Mouse (Mus musculus) neural tube, embryonic 14.5 days (tissue): ENCODE measurements around the gene Srpx. TPM values are rescaled to one million over a fixed set of nuclear protein-coding genes. Genes with fewer than 3 reads are reported as not detected.

ENCODE experiments used
- ATAC-seq: fragments of 200-750 bp; cut with Nextera tagmentation; 2 replicates; pipeline ENCODE4 v1.8.0; 2017; ENCODE audit warnings: low read depth, mild to moderate bottlenecking, moderate TSS enrichment, moderate library complexity
- H3K27ac ChIP-seq: fragments of 300-500 bp; sonication (generic); 2 replicates; pipeline ENCODE4 v1.5.1; 2014; ENCODE audit warnings: low read depth, mild to moderate bottlenecking, control low read depth, low read length, moderate library complexity, mixed read lengths
- H3K27me3 ChIP-seq: fragments of 300-500 bp; sonication (generic); 2 replicates; pipeline ENCODE4 v1.6.1; 2014; ENCODE audit warnings: low read length; ENCODE audit not compliant: control insufficient read depth, insufficient read depth
- H3K36me3 ChIP-seq: fragments of 300-500 bp; sonication (generic); 2 replicates; pipeline ENCODE4 v1.6.1; 2014; ENCODE audit warnings: low read length, mixed read lengths; ENCODE audit not compliant: control insufficient read depth, insufficient read depth
- H3K4me1 ChIP-seq: fragments of 300-500 bp; sonication (generic); 2 replicates; pipeline ENCODE4 v1.6.1; 2014; ENCODE audit warnings: low read length; ENCODE audit not compliant: control insufficient read depth, insufficient read depth
- H3K4me2 ChIP-seq: fragments of 300-500 bp; sonication (generic); 2 replicates; pipeline ENCODE4 v1.6.1; 2014; ENCODE audit warnings: mild to moderate bottlenecking, low read depth, low read length, control low read depth
- H3K4me3 ChIP-seq: fragments of 300-500 bp; sonication (generic); 2 replicates; pipeline ENCODE4 v1.5.1; 2014; ENCODE audit warnings: low read depth, low read length, control low read depth, mixed read lengths
- H3K9ac ChIP-seq: fragments of 300-500 bp; sonication (generic); replicated peaks from 2 replicates; pipeline ENCODE4 v1.6.1; 2014; ENCODE audit warnings: low read depth, mild to moderate bottlenecking, control low read depth, low read length, mixed read lengths
- H3K9me3 ChIP-seq: fragments of 300-500 bp; sonication (generic); 2 replicates; pipeline ENCODE4 v1.6.1; 2016; ENCODE audit warnings: low read length; ENCODE audit not compliant: control insufficient read depth
- WGBS: fragments of 180-500 bp; shearing (Covaris S2); extraction: QIAGEN DNeasy Blood & Tissue Kit; methylation state at CpG from one replicate; pipeline ENCODE4 v1.1.7; 2014; 5-methylcytosine and 5-hydroxymethylcytosine counted together
- polyA plus RNA-seq: library from polyadenylated mRNA; unstranded; fragments of >200 nt; fragmentation: Nextera tagmentation; extraction: Ambion mirVana; gene quantifications from 2 replicates; pipeline ENCODE4 v1.2.1, GENCODE M21; 2014

Gene Srpx
- polyA plus RNA-seq, 1 experiment from 2014 or later = 1.8 TPM

DNA sequence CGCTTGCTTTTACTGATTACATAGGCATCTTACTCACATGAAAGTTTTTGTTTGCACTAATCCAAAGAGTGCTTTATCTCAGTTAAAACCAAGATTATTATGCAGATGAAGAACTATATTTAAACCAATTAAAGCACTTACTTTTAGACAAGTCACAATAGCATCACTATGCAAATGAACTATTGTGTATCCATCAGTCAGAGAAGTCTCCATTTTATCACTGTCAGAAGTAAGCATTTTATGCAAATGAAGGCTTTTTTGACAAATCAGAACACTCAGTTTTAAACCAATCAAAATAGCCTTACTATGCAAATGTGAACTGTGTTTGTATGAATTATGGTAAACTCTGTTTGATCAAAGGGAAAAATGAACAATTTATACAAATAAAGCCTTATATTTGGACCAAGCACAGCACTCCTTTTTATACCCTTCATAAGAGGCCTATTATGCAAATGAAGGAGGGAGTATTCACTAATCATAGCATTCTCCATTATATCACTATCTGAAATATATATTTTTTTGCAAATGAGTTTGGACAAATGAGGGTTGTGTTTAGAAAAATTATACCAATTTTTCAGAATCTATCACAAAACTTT, 109.7 kb downstream of the Srpx start:
- 97% methylated on average over 1 of the region's 1 CpGs for WGBS
- no peak for ATAC-seq
- Histone ChIP-seq H3K4me1 (no peaks in the 10 kb centered on the region), H3K9ac (no peak overlapping the region), H3K36me3 (no peaks in the 10 kb centered on the region), H3K27me3 (no peaks in the 10 kb centered on the region), H3K4me3 (no peak overlapping the region), H3K9me3 (no peaks in the 10 kb centered on the region), H3K27ac (no peak overlapping the region), H3K4me2 (no peak overlapping the region)

DNA sequence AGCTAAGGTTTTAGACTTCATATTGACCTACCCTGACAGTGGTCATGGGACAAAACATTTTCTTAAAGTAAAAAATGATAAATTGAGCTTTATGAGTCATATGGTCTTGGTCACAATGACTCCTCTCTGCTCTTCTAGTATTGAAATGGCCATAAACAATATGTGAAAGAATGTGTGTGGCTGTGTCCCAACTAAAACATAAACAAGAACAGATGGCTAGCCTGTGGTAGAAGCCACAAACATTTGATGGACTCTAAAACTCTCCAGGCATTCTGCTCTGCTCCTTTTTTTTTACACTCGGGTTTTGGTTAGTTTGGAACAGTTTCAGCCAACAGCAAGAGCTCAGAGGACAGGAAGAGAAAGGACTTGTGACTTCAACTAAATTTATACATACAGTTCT, 111.6 kb downstream of the Srpx start:
- ATAC-seq = no peak
- 79% methylated on average over 1 of the region's 1 CpGs for WGBS
- H3K27ac ChIP-seq = no peak overlapping the region
- H3K4me3 ChIP-seq = no peak overlapping the region
- no peaks in the 10 kb centered on the region for H3K27me3 ChIP-seq
- no peak overlapping the region for H3K9ac ChIP-seq
- H3K4me1 ChIP-seq = no peaks in the 10 kb centered on the region
- no peak overlapping the region for H3K4me2 ChIP-seq
- H3K9me3 ChIP-seq = no peaks in the 10 kb centered on the region
- H3K36me3 ChIP-seq = no peaks in the 10 kb centered on the region

DNA sequence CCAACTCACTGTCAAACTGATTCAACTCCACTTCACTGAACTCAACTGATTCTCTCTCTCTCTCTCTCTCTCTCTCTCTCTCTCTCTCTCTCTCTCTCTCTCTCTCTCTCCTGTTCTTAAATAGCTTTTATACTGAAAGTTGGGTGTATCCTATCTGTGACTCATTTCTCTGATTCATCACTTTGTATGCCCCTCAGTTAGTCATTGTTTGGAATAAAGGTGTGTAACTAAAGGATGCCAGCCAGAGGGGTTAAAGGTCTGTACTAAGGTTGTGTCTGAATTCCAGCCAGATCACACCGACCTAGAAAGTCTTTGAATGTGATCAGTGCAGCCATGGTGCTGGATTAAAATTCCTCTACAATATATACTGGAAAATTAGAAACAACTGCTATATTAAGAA, 116.8 kb downstream of the Srpx start:
- Histone ChIP-seq H3K4me2 (no peak overlapping the region), H3K4me3 (no peak overlapping the region), H3K9me3 (no peaks in the 10 kb centered on the region), H3K9ac (no peak overlapping the region), H3K27me3 (no peaks in the 10 kb centered on the region), H3K27ac (no peak overlapping the region), H3K36me3 (no peaks in the 10 kb centered on the region), H3K4me1 (no peaks in the 10 kb centered on the region)
- ATAC-seq = no peak
- 81% methylated on average over 1 of the region's 1 CpGs for WGBS

Other genes with a start within 250 kb of the Srpx start
- gene Sytl5, start 232.1 kb downstream of the Srpx start, polyA plus RNA-seq = 0.41 and 0.54 TPM in 2 replicates
- gene Rpgr, start 99.2 kb upstream of the Srpx start, polyA plus RNA-seq = 38.1 and 39.4 TPM in 2 replicates
- gene Otc, start 134.6 kb upstream of the Srpx start, polyA plus RNA-seq = not detected in 2 replicates